Mouse (Mus musculus): ENCODE data around the gene Map2k5.

DNA sequence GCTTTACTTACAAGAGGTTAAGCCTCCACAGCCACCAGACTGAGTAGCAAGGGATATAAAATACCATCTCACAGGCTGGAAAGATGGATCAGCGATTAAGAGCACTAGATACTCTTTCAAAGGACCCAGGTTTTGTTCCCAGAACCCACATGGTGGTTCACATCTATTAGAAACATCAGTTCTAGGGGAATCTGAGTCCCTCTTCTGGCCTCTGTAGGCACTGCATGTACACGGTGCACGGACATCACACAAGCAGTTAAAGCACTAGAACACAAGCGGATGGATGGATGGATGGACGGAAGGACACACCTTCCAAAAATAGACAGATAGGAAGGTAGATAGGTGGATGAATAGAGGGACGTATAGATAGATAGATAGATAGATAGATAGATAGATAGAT is 46.5 kb downstream of the Map2k5 start:
- no peak for TF ChIP-seq CTCF (IDR thresholded peaks at IDR 0.05; ENCODE audit: extremely low read depth, insufficient read depth, low read length)
- TF ChIP-seq POLR2A (IDR thresholded peaks at IDR 0.05; ENCODE audit: extremely low read depth, insufficient read depth, low read length) = no peak

All from cortical plate, adult 2 months (tissue).